Mouse (Mus musculus): ENCODE data around the gene Msgn1. TPM values are rescaled to one million over a fixed set of nuclear protein-coding genes. Genes with fewer than 3 reads are reported as not detected.

Msgn1 gene
- polyA plus RNA-seq (2015; fragmentation: Nextera tagmentation; extraction: Ambion mirVana) = not detected in 2 replicates

- no peak for ATAC-seq (ENCODE audit: insufficient read depth, low FRiP score)
- 43% methylated on average over 5 of the region's 5 CpGs for WGBS
- no peak within 1 kb of the TSS for H3K4me3 ChIP-seq (replicated peaks; ENCODE audit: low read length)
- no peak within 1 kb of the TSS for H3K27ac ChIP-seq (ENCODE audit: low read length)
- H3K9me3 ChIP-seq (replicated peaks; ENCODE audit: control insufficient read depth, low read length) = no peaks in the 10 kb centered on the region
- H3K4me1 ChIP-seq (ENCODE audit: control insufficient read depth, insufficient read depth, low read length) = 0 out of 2 replicates have a peak, but pooled peaks cover 5% of the 10 kb centered on the region
- no peak within 1 kb of the TSS for H3K4me2 ChIP-seq (ENCODE audit: low read depth, low read length)
- H3K9ac ChIP-seq (ENCODE audit: low read length) = no peak within 1 kb of the TSS
- H3K27me3 ChIP-seq (ENCODE audit: control insufficient read depth, insufficient read depth, low read length) = no peaks in the 10 kb centered on the region
- no peaks in the 10 kb centered on the region for H3K36me3 ChIP-seq (ENCODE audit: control insufficient read depth, insufficient read depth, low read length)
Measured at GRCm38 (mm10) chr12:11208872-11209271, at the start of gene Msgn1. Msgn1 (minus strand) TSS chr12:11208972.

DNA sequence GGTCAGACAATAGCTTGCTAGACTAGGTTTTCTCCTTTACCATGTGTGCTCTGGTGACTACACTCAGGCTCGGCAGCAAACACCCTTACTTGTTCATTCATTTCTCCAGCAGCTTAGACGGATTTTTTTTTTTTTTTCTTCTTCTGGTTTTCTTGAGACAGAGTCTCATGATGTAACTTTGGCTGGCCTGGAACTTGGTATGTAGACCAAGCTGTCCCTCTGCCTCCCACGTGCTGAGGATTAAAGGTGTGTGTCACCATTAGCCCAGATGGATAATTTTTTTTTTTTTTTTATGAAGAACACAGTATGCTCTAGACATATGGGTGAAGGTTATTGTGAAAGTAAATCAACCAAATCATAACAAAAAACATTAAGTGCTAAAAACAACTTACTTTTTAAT lies 41.5 kb upstream of the Msgn1 start:
- no peaks in the 10 kb centered on the region for H3K27me3 ChIP-seq (ENCODE audit: control insufficient read depth, insufficient read depth, low read length)
- H3K4me3 ChIP-seq (replicated peaks; ENCODE audit: low read length) = no peak overlapping the region
- no peaks in the 10 kb centered on the region for H3K4me1 ChIP-seq (ENCODE audit: control insufficient read depth, insufficient read depth, low read length)
- H3K4me2 ChIP-seq (ENCODE audit: low read depth, low read length) = no peak overlapping the region
- 79% methylated on average over 3 of the region's 3 CpGs for WGBS
- H3K27ac ChIP-seq (ENCODE audit: low read length) = no peak overlapping the region
- H3K9ac ChIP-seq (ENCODE audit: low read length) = no peak overlapping the region
- H3K9me3 ChIP-seq (replicated peaks; ENCODE audit: control insufficient read depth, low read length) = no peaks in the 10 kb centered on the region
- no peaks in the 10 kb centered on the region; the same call in 1 of the 2 replicates for H3K36me3 ChIP-seq (ENCODE audit: control insufficient read depth, insufficient read depth, low read length)
- no peak for ATAC-seq (ENCODE audit: insufficient read depth, low FRiP score)

DNA sequence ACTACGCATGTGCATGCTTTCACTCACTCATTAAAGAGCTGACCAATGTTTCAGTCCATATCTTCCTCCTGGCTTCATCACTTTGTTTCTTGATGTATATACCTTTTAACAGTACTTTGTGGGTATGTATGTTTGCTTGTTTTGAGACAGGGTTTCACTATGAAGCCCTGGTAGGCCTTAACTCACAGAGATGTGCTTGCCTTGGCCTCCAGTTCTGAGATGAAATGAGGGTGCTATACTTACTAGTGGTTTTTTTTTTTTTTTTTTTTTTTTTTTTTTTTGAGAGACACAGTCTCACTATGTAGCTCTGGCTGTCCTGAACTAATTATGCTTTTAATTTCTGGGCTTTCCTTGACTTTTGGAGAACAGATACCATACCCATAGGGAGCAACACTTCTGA lies 38.7 kb upstream of the Msgn1 start:
- Histone ChIP-seq H3K27me3 (ENCODE audit: control insufficient read depth, insufficient read depth, low read length) (no peaks in the 10 kb centered on the region), H3K4me1 (ENCODE audit: control insufficient read depth, insufficient read depth, low read length) (no peaks in the 10 kb centered on the region), H3K9ac (ENCODE audit: low read length) (no peak overlapping the region), H3K9me3 (replicated peaks; ENCODE audit: control insufficient read depth, low read length) (no peaks in the 10 kb centered on the region), H3K4me2 (ENCODE audit: low read depth, low read length) (no peak overlapping the region), H3K36me3 (ENCODE audit: control insufficient read depth, insufficient read depth, low read length) (peaks cover 5% of the 10 kb centered on the region; the same call in 1 of the 2 replicates), H3K27ac (ENCODE audit: low read length) (no peak overlapping the region), H3K4me3 (replicated peaks; ENCODE audit: low read length) (no peak overlapping the region)
- WGBS = 94% methylated on average over 1 of the region's 1 CpGs
- ATAC-seq (ENCODE audit: insufficient read depth, low FRiP score) = no peak; the same call in 1 of the 2 replicates

DNA sequence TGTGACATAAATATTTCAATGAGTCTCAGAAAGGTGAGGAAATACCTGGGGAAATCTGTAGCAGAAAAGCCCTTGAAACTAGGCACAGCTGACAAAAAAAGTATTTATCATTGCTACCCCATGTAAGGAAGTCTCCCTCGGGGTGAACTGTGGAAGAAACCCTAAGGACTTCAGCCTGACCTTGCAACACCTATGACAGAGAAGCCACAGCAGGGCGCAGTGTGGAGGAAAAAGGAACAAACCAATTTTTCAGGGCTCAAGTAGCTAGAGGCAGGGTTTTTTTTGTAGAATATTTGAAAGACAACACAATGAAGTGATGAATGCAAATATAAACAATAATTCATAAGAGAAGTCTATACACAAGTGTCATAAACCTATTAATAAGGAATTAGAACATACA lies 27.2 kb upstream of the Msgn1 start:
- H3K9me3 ChIP-seq (replicated peaks; ENCODE audit: control insufficient read depth, low read length) = no peaks in the 10 kb centered on the region
- 72% methylated on average over 2 of the region's 2 CpGs for WGBS
- H3K4me3 ChIP-seq (replicated peaks; ENCODE audit: low read length) = no peak overlapping the region
- no peak for ATAC-seq (ENCODE audit: insufficient read depth, low FRiP score)
- no peaks in the 10 kb centered on the region for H3K27me3 ChIP-seq (ENCODE audit: control insufficient read depth, insufficient read depth, low read length)
- H3K4me1 ChIP-seq (ENCODE audit: control insufficient read depth, insufficient read depth, low read length) = no peaks in the 10 kb centered on the region
- H3K4me2 ChIP-seq (ENCODE audit: low read depth, low read length) = no peak overlapping the region
- no peak overlapping the region for H3K27ac ChIP-seq (ENCODE audit: low read length)
- no peaks in the 10 kb centered on the region for H3K36me3 ChIP-seq (ENCODE audit: control insufficient read depth, insufficient read depth, low read length)
- no peak overlapping the region for H3K9ac ChIP-seq (ENCODE audit: low read length)

DNA sequence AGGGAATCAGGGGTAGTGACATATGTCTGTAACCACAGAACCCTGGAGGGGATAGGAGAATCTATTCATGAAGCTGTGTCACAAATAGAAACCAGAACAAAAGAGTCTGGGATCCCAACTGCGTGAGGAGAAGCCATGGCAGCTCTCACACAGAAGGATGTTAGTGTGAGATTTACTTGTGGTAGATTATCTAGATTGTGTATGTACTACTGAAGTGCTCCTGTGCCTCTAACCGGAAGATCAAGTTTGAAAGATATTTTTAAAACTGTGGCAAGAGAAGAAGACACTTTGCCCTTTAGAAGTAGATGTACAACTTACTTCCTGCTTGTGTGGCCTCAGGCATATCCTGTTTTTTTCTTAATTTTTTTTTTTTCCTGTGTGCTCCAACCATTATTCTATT lies 21.5 kb upstream of the Msgn1 start:
- no peak for ATAC-seq (ENCODE audit: insufficient read depth, low FRiP score)
- 73% methylated on average over 2 of the region's 2 CpGs for WGBS

GRCm38 (mm10) chr12:11226529-11227268 lies 17.9 kb upstream of the Msgn1 start:
- no peaks in the 10 kb centered on the region for H3K9me3 ChIP-seq (replicated peaks; ENCODE audit: control insufficient read depth, low read length)
- no peak for ATAC-seq (ENCODE audit: insufficient read depth, low FRiP score)
- no peak overlapping the region for H3K9ac ChIP-seq (ENCODE audit: low read length)
- H3K4me1 ChIP-seq (ENCODE audit: control insufficient read depth, insufficient read depth, low read length) = peaks cover 5% of the 10 kb centered on the region; the same call in 1 of the 2 replicates
- no peak overlapping the region for H3K4me2 ChIP-seq (ENCODE audit: low read depth, low read length)
- WGBS = 52% methylated on average over 5 of the region's 5 CpGs
- no peaks in the 10 kb centered on the region for H3K27me3 ChIP-seq (ENCODE audit: control insufficient read depth, insufficient read depth, low read length)
- no peak overlapping the region for H3K4me3 ChIP-seq (replicated peaks; ENCODE audit: low read length)
- H3K36me3 ChIP-seq (ENCODE audit: control insufficient read depth, insufficient read depth, low read length) = no peaks in the 10 kb centered on the region
- H3K27ac ChIP-seq (ENCODE audit: low read length) = no peak overlapping the region

More for the DNA sequence above, 21.5 kb upstream of the Msgn1 start:
- H3K4me2 ChIP-seq (ENCODE audit: low read depth, low read length) = no peak overlapping the region
- H3K27me3 ChIP-seq (ENCODE audit: control insufficient read depth, insufficient read depth, low read length) = no peaks in the 10 kb centered on the region
- H3K9ac ChIP-seq (ENCODE audit: low read length) = no peak overlapping the region
- H3K4me3 ChIP-seq (replicated peaks; ENCODE audit: low read length) = no peak overlapping the region
- H3K9me3 ChIP-seq (replicated peaks; ENCODE audit: control insufficient read depth, low read length) = no peaks in the 10 kb centered on the region
- H3K36me3 ChIP-seq (ENCODE audit: control insufficient read depth, insufficient read depth, low read length) = no peaks in the 10 kb centered on the region
- no peak overlapping the region for H3K27ac ChIP-seq (ENCODE audit: low read length)
- H3K4me1 ChIP-seq (ENCODE audit: control insufficient read depth, insufficient read depth, low read length) = 0 out of 2 replicates have a peak, but pooled peaks cover 5% of the 10 kb centered on the region

GRCm38 (mm10) chr12:11226123-11226522 lies 17.4 kb upstream of the Msgn1 start:
- no peak for ATAC-seq (ENCODE audit: insufficient read depth, low FRiP score)
- 61% methylated on average over 1 of the region's 1 CpGs for WGBS
- Histone ChIP-seq H3K27me3 (ENCODE audit: control insufficient read depth, insufficient read depth, low read length) (no peaks in the 10 kb centered on the region), H3K4me1 (ENCODE audit: control insufficient read depth, insufficient read depth, low read length) (peaks cover 5% of the 10 kb centered on the region; the same call in 1 of the 2 replicates), H3K9me3 (replicated peaks; ENCODE audit: control insufficient read depth, low read length) (no peaks in the 10 kb centered on the region), H3K4me3 (replicated peaks; ENCODE audit: low read length) (no peak overlapping the region), H3K9ac (ENCODE audit: low read length) (no peak overlapping the region), H3K36me3 (ENCODE audit: control insufficient read depth, insufficient read depth, low read length) (no peaks in the 10 kb centered on the region), H3K4me2 (ENCODE audit: low read depth, low read length) (no peak overlapping the region), H3K27ac (ENCODE audit: low read length) (no peak overlapping the region)

DNA sequence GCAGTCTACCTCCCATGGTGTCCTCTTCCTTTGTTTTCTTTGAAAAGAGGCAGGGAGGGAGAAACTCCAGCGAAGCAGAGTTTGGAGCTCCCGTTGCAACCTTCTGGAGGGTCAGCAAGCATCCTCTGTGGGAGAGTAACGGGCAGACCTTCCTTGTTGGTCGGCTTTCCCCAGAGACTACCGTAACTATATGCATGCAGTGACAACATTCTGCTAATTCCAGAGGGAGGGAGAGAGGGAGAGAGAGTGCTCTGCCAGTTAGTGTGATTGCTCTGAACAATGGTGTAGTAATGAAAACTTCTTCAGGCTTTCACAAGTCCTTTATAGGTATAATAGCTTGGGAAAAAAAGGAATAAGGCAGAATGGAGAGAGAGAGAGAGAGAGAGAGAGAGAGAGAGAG lies 15.9 kb upstream of the Msgn1 start:
- Histone ChIP-seq H3K27ac (ENCODE audit: low read length) (no peak overlapping the region), H3K27me3 (ENCODE audit: control insufficient read depth, insufficient read depth, low read length) (no peaks in the 10 kb centered on the region), H3K4me1 (ENCODE audit: control insufficient read depth, insufficient read depth, low read length) (peaks cover 5% of the 10 kb centered on the region; the same call in 1 of the 2 replicates), H3K9ac (ENCODE audit: low read length) (no peak overlapping the region), H3K4me2 (ENCODE audit: low read depth, low read length) (no peak overlapping the region), H3K4me3 (replicated peaks; ENCODE audit: low read length) (no peak overlapping the region), H3K9me3 (replicated peaks; ENCODE audit: control insufficient read depth, low read length) (no peaks in the 10 kb centered on the region), H3K36me3 (ENCODE audit: control insufficient read depth, insufficient read depth, low read length) (no peaks in the 10 kb centered on the region)
- 14% methylated on average over 5 of the region's 5 CpGs for WGBS
- ATAC-seq (ENCODE audit: insufficient read depth, low FRiP score) = no peak

DNA sequence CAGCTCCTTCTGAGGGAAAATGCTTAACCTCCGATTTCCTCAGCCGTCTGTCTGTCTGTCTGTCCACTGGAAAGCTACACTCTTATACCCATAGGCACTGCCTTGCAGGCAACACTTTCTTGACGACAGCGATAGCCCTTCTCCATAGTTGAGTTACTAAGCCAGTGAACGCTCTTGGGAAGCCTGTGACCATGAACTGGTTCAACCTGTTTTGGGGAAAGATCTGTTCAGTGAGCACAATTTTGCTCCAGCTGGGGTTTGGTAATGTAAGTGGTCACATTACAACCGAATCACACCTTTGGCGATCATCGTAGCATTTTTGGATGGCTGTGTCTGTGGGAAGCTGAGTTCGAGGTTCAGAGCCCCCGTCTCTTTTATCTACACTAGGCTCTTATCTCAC lies 14.3 kb upstream of the Msgn1 start:
- no peak overlapping the region for H3K4me2 ChIP-seq (ENCODE audit: low read depth, low read length)
- 67% methylated on average over 10 of the region's 10 CpGs for WGBS
- H3K9me3 ChIP-seq (replicated peaks; ENCODE audit: control insufficient read depth, low read length) = no peaks in the 10 kb centered on the region
- peak; percentile 40; the same call in 1 of the 2 replicates for ATAC-seq (ENCODE audit: insufficient read depth, low FRiP score)
- H3K36me3 ChIP-seq (ENCODE audit: control insufficient read depth, insufficient read depth, low read length) = no peaks in the 10 kb centered on the region
- peaks cover 5% of the 10 kb centered on the region; the same call in 1 of the 2 replicates for H3K4me1 ChIP-seq (ENCODE audit: control insufficient read depth, insufficient read depth, low read length)
- H3K4me3 ChIP-seq (replicated peaks; ENCODE audit: low read length) = no peak overlapping the region
- H3K27me3 ChIP-seq (ENCODE audit: control insufficient read depth, insufficient read depth, low read length) = no peaks in the 10 kb centered on the region
- no peak overlapping the region for H3K27ac ChIP-seq (ENCODE audit: low read length)
- H3K9ac ChIP-seq (ENCODE audit: low read length) = no peak overlapping the region
